Mouse (Mus musculus) ES-E14 (cell line): Measurements from ENCODE around the gene Armcx6.

ENCODE experiments used
- CHD2 ChIP-seq: IDR thresholded peaks from 2 replicates; pipeline ENCODE4 v1.6.1; 2014; ENCODE audit warnings: mild to moderate bottlenecking, low read depth, low read length, inconsistent platforms
- HCFC1 ChIP-seq: IDR thresholded peaks from 2 replicates; pipeline ENCODE4 v1.6.1; 2012; ENCODE audit warnings: low read length, inconsistent platforms, borderline replicate concordance; ENCODE audit not compliant: insufficient read depth
- ZC3H11A ChIP-seq: IDR thresholded peaks from 2 replicates; pipeline ENCODE4 v1.6.1; 2012; ENCODE audit warnings: low read depth, mild to moderate bottlenecking, inconsistent platforms, low read length, borderline replicate concordance

DNA sequence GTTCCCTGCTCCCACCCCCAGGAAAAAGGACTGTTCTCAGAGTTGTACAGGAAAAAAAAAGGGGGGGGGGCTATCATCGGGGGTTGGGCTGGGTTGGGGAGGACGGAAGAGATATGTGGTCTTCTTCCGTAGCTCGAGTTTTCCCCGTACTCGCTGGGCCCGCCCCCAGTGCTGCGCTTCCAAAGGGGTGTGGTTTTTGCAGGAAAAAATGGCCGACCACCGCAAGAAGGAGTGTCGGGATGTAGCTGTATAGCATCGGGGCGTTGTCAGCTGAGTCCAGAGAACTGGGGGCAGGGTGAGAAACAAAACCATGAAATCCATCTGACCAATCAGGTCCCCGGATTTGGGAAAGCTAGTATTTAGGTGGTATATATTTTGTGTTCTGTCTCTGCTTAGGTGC is 32.7 kb downstream of the Armcx6 start:
- TF ChIP-seq HCFC1 (no peak), ZC3H11A (no peak), CHD2 (no peak)
